Mouse (Mus musculus) heart, embryonic 14.5 days (tissue): ENCODE measurements around the gene Shroom3. TPM values are rescaled to one million over a fixed set of nuclear protein-coding genes. Genes with fewer than 3 reads are reported as not detected.
A peak's percentile ranks its signal among the peaks of the same experiment; 100 is the strongest.

Experiments
- ATAC-seq: fragments of 200-750 bp; cut with Nextera tagmentation; 2 replicates; pipeline ENCODE4 v1.8.0; 2017; ENCODE audit warnings: low read depth, moderate TSS enrichment; ENCODE audit not compliant: insufficient number of reproducible peaks, insufficient read depth, low FRiP score
- H3K27ac ChIP-seq, 2 experiments: fragments of 200-500 bp in 1 of 2; fragments of 300-500 bp in 1 of 2; sonication (generic) in 1 of 2; replicated peaks in 1 of 2; 2 replicates each; pipeline ENCODE4 v1.5.1; 2012 to 2014; ENCODE audit warnings: low read depth in 2 of 2, low read length in 2 of 2, control low read depth in 1 of 2, mild to moderate bottlenecking in 1 of 2, mixed read lengths in 1 of 2; ENCODE audit not compliant: control insufficient read depth in 1 of 2, insufficient read depth in 1 of 2
- H3K27me3 ChIP-seq: fragments of 300-500 bp; sonication (generic); 2 replicates; pipeline ENCODE4 v1.6.1; 2014; ENCODE audit warnings: mild to moderate bottlenecking, low read length, control low read depth; ENCODE audit not compliant: control insufficient read depth, insufficient read depth
- H3K36me3 ChIP-seq: fragments of 300-500 bp; sonication (generic); 2 replicates; pipeline ENCODE4 v1.6.1; 2014; ENCODE audit warnings: mild to moderate bottlenecking, control low read depth, low read length, mixed read lengths; ENCODE audit not compliant: control insufficient read depth, insufficient read depth
- H3K4me1 ChIP-seq, 2 experiments: fragments of 200-500 bp in 1 of 2; fragments of 300-500 bp in 1 of 2; sonication (generic) in 1 of 2; 2 replicates each; pipeline ENCODE4 v1.6.1; 2012 to 2014; ENCODE audit warnings: low read length in 2 of 2, control low read depth in 1 of 2, mixed read lengths in 1 of 2; ENCODE audit not compliant: control insufficient read depth in 2 of 2, insufficient read depth in 2 of 2
- H3K4me2 ChIP-seq: fragments of 300-500 bp; sonication (generic); 2 replicates; pipeline ENCODE4 v1.6.1; 2014; ENCODE audit warnings: mild to moderate bottlenecking, low read length
- H3K4me3 ChIP-seq, 2 experiments: fragments of 200-500 bp in 1 of 2; fragments of 300-500 bp in 1 of 2; sonication (generic) in 1 of 2; 2 replicates each; pipeline ENCODE4 v1.5.1; 2012 to 2014; ENCODE audit warnings: low read length in 2 of 2, mild to moderate bottlenecking in 2 of 2, control low read depth in 1 of 2, low read depth in 1 of 2, moderate library complexity in 1 of 2; ENCODE audit not compliant: control insufficient read depth in 1 of 2, insufficient read depth in 1 of 2
- H3K9ac ChIP-seq: fragments of 300-500 bp; sonication (generic); 2 replicates; pipeline ENCODE4 v1.6.1; 2014; ENCODE audit warnings: mild to moderate bottlenecking, low read length
- H3K9me3 ChIP-seq: fragments of 300-500 bp; sonication (generic); 2 replicates; pipeline ENCODE4 v1.6.1; 2016; ENCODE audit warnings: low read length, control low read depth; ENCODE audit not compliant: control insufficient read depth
- WGBS: fragments of 180-500 bp; shearing (Covaris S2); extraction: QIAGEN DNeasy Blood & Tissue Kit; methylation state at CpG from one replicate; pipeline ENCODE4 v1.1.7; 2014; 5-methylcytosine and 5-hydroxymethylcytosine counted together
- microRNA counts: library from miRNA; unstranded; fragments of <30 nt; microRNA quantifications from one replicate; lab custom pipeline; 2016
- microRNA-seq: library from miRNA; unstranded; fragments of <30 nt; microRNA quantifications from one replicate; pipeline ENCODE4, GENCODE M21; 2016
- polyA plus RNA-seq: library from polyadenylated mRNA; unstranded; fragments of >200 nt; fragmentation: Nextera tagmentation; extraction: Ambion mirVana; gene quantifications from 2 replicates; pipeline ENCODE4 v1.2.1, GENCODE M21; 2014

The Shroom3 gene
- polyA plus RNA-seq, 1 experiment from 2014 or later = 21.1 TPM

- no peak overlapping the region for H3K4me2 ChIP-seq
- no peak overlapping the region for H3K9ac ChIP-seq
- H3K27ac ChIP-seq = no peak overlapping the region
- no peak for ATAC-seq
- WGBS = 94% methylated on average over 9 of the region's 9 CpGs
- H3K9me3 ChIP-seq = no peaks in the 10 kb centered on the region
- no peak overlapping the region for H3K4me3 ChIP-seq
- peaks cover 11 to 16% of the 10 kb centered on the region in 2 experiments for H3K4me1 ChIP-seq
- H3K36me3 ChIP-seq = no peaks in the 10 kb centered on the region
- no peaks in the 10 kb centered on the region for H3K27me3 ChIP-seq
Measured at GRCm38 (mm10) chr5:93008256-93008655, 325.0 kb downstream of the Shroom3 start.

MicroRNA genes within 50 kb of the gene (microRNA counts, 519-probe panel; counts per million panel counts)
- microRNA mmu-miR-1961 (lab: Ali Mortazavi, UCI) = 322 counts per million, percentile 70 among the panel's probes with 10 or more counts

Small RNA genes within 50 kb of the gene (microRNA-seq; reads per million reads assigned to microRNA genes)
- gene Mir1961 = not detected

Other genes with a start within 250 kb of the Shroom3 start
- 35.4 and 35.9 TPM in 2 replicates for gene Nup54, start 248.2 kb upstream of the Shroom3 start, polyA plus RNA-seq
- 14.3 and 15.6 TPM in 2 replicates for gene Scarb2, start 176.6 kb upstream of the Shroom3 start, polyA plus RNA-seq
- not detected in 2 replicates for gene Fam47e, start 128.4 kb upstream of the Shroom3 start, polyA plus RNA-seq
- 87.2 and 94.8 TPM in 2 replicates for gene Stbd1, start 80.4 kb upstream of the Shroom3 start, polyA plus RNA-seq
- gene Ccdc158, start 8.2 kb upstream of the Shroom3 start, polyA plus RNA-seq = 0.67 and 0.96 TPM in 2 replicates